12 mouse cellular contexts compared by ENCODE assay signal in genomic region chr16:22996951-22997350, GRCm38 (mm10). TPM values are rescaled to one million over a fixed set of nuclear protein-coding genes. Genes with fewer than 3 reads are reported as not detected.
"Had no signal": no experiment of that assay in that cellular context is flagged by ENCODE, and none has a peak within 500 bp of the region (broad histone marks: within the 10 kb centered on the region; RNA-seq: fewer than 3 reads in every experiment).

No protein-coding gene starts in this region.

RNA-seq across cellular contexts. Expression of gene Kng2, which starts 32.3 kb away (rescaled TPM):
- total RNA-seq: megakaryocyte-erythroid progenitor cell, adult 5-6 weeks had no signal
- polyA plus RNA-seq: midbrain, embryonic 10.5 days; midbrain, embryonic 12.5 days; midbrain, embryonic 14.5 days; midbrain, embryonic 16.5 days; myocyte; small intestine, adult 2 months; stomach, embryonic 14.5 days had no signal

RNA-seq across cellular contexts. Expression of gene Hrg, which starts 46.1 kb away (rescaled TPM):
- total RNA-seq: megakaryocyte, adult 5-6 weeks; megakaryocyte-erythroid progenitor cell, adult 5-6 weeks had no signal
- polyA plus RNA-seq: lung, embryonic 15.5 days; myocyte; small intestine, adult 2 months; stomach, embryonic 14.5 days; stomach, embryonic 16.5 days; thymus, postnatal 0 days had no signal
